Mouse (Mus musculus) stomach, postnatal 0 days (tissue): Measurements from ENCODE around the gene Olfr600.

ENCODE experiments used
- CTCF ChIP-seq: IDR thresholded peaks from 2 replicates; pipeline ENCODE4 v1.5.1; 2016; ENCODE audit warnings: antibody characterized with exemption, low read depth, mild to moderate bottlenecking, moderate library complexity
- EP300 ChIP-seq: optimal IDR thresholded peaks from 2 replicates; pipeline ENCODE3; 2016; ENCODE audit warnings: antibody characterized with exemption

DNA sequence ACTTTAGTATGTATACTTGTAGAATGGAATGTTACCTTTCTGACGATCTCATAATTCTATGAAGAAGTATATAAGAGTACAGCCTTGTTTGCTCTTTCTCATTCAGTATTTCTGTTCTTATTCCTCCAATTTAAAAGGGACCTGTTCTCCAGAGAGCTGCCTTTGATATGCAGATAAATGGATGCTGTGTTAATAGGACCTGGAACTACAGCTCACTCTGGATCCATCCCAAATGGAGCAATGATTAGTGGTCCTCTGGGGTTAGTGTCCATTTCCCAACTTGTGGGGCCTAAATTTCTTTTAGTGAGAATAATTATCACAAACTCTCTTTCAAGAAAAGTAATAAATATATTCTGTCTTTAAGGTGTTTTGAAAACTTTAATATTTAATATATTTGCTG, 13.1 kb upstream of the Olfr600 start, which contains the start of gene Olfr601:
- TF ChIP-seq CTCF (no peak), EP300 (no peak)
